Mouse (Mus musculus) embryo, embryonic 10 days (tissue): ENCODE measurements around the gene Rufy4.

Experiments
- DNase-seq: peaks from one replicate; pipeline ENCODE4 v3.0.0-alpha.2; 2015; ENCODE audit warnings: low spot score

The Rufy4 gene

DNA sequence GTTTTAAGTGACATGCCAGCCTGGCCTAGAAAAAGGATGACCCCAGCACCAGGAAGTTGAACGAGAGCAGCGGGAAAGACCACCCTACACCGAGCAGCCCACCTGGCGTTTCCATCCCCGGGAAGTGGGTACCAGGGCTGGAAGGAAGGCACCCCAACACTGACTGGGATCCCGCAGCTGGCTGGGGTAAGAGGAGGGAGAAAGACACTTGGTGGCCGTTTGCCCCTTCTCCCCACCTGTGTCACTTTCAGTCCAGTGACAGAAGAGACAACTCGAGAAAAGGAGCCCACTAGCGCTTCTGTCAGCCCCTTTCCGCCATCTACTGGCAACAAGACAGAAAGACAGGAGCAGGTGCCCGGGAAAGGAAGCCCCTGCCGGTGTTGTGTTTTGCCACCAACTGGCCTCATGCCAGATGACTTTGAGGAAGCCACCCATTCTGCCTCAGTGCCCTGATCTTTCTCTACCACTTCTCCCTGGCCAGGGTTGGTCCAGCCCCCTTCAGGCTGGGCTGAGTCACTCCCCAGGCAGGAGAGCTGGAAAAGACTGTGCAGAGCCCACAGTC lies at the start of gene Rufy4:
Gene Rufy4 (plus strand): TSS at position 551 of the 562 bp plus-strand sequence.
- peak; percentile 83 for DNase-seq

DNA sequence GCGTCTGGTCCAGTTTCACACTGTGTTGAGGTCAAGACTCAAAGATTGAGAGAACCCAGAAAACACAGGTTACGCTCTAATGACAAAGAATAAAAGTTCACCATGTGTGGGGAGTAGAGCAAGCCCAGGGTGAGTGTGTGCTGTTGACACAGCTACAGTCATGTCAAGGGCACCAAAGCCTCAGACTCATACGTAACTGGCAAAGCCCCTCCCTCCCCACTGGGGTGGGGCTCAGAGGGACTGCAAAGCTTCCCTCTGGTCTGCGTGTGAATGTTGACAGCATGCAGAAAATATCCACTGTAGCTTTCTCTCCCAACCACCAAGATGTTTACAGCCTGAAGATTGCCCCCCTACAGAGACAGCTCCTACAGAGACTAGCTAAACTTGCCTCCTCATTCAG lies 49.1 kb upstream of the Rufy4 start:
- no peak for DNase-seq

DNA sequence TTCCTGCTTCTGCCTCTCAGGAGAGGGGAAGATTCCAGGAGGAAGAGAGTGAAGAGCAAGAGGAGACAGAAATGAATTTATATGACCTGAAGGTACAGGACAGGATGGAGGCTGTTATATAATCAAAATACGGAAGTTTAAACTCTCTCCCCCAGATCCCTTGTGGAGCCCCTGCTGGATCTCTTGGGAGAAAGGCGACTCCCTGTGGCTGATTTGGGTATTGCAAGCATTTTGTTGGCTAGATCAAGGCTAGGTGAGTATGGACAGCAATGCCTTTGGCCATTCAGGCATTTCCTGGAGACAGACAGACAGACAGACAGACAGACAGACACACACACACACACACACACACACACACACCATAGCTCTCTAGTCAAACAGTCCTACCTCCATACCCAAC lies 48.0 kb upstream of the Rufy4 start:
- peak; percentile 74 for DNase-seq

DNA sequence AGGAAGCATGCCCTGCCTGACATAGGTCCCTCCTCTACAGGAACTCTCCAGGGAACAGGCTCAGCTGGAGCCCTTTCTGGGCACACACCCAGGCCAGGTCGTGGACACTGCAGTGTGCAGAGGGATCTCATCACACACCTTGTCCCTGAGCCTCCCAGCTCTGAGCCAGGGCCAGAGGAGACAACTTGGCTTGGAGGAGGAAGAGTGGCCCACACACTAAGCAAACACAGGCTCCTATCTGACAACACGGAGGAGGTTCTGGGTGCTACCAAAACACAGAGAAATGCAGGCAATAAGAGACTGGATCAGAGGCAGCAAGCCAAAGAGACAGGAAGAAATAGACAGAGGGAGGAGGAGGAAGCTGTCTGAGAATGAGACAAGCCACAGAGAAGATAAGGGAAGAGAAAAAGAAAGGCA lies 43.8 kb upstream of the Rufy4 start:
- DNase-seq, result no peak

DNA sequence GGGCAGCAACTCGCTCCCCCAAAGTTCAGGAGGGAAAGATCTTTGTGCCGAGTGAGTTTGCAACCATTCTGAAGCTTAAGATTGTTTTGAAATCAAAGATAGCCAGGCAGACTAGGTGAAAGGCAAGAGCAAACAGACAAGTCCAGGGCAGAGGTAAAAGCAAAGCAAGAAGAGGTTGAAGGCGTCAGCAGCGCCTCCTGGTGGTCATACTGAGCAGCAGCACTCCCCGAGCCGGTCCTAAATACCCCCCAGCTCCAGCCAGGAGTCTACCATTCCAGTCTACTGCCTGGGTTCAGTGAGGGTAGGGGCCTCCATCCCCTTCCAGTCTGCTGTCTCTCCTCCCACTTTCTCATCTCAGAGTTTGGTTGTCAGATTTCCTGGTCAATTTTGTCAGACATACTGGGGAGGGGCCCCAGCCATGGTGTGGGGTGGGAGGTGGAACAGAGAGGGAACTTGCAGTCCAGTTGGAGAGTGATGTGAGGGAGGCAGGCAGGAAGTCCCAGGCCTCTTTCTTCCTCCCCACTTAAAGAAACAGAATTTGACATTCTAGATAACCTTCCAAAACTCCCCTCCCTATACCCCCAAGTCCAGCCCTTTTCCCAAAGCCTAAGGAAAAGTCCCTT lies 42.4 kb upstream of the Rufy4 start:
- peak; percentile 87 for DNase-seq

DNA sequence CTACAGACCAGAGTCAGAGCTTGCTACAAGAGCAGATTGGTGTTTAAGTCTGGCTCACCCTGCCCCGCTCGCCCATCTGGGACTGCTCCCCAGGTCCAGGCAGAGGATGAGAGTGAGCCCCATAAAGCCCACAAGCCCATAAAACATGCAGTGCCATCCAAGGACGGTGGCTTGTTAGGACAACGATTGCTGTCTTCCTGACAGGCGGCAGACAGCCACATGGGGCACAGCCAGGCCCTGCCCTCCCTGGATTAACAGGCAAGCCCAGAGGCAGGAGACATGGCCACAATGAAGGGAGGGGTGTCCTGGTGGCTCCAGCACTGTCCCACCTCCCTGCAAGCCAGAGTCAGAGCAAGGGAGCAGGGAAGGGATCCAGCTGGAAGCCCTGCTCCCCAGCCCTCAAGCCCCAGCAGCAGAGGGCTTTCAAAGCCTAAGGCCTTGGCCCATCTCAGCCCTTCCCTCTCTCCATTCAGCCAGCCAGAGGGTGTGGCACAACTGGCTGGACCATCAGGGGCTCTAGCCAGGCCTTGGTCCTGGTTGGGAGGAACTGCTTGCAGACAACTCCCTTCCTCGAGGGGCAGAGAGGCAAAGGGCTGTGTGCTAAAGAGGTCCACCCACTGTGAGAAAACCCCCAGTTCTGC lies 41.2 kb upstream of the Rufy4 start:
- no peak for DNase-seq

DNA sequence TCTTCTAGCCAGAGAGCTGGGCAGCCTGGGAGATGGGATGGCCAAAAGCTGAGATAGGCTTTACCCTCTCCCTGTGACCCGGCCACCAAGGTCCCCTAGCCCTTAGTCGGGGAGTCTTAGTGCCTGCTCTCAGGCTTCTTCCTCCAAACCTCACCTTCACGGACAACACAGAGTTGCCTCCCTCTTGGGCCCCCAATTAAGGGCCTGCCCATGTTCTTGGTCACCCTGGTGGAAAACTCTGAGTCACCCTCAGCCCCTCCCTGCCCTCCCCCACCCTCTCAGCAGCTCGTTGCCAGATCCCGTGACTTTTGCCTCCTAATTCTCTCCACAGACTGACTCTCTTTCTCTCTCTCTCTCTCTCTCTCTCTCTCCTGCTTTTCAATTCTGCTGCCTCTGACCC lies 40.6 kb upstream of the Rufy4 start:
- DNase-seq, result no peak

DNA sequence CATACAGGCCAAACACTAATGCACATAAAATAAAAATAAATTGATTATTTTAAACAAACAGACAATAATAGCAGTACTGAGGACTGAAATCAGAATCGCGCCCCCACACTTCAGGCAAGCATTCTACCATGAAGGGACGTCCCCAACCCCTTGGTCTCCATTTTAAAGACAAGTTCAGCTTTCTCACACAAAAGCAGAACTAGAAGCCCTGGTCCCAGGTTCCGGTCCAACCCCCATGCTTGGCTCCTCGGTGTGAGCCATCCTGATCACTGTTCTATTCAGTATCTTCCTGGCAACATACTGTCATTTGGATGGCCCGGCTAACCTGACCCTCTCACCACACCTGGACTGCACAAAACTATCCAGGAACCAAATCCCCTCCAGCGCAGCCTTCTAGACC lies 39.8 kb upstream of the Rufy4 start:
- DNase-seq, result no peak

DNA sequence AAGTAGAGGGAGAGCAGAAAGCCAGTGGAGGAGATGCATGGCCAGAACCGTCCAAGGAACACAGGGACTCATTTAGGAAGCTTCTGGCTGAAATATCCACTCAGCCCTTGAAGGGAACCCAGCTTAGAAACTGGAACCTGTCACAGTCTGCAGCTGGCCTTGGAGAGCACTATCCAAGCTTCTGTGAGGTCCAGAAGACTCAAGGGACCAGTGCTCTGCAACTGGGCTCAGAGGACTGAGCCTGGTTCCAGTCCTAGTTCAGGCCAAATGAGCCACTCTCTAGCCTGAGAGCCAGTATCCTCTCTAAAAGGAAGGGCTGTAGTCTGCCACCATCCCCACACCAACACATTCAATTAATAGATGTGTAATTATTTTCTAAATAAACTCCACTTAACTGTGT lies 36.8 kb upstream of the Rufy4 start:
- DNase-seq, result no peak

DNA sequence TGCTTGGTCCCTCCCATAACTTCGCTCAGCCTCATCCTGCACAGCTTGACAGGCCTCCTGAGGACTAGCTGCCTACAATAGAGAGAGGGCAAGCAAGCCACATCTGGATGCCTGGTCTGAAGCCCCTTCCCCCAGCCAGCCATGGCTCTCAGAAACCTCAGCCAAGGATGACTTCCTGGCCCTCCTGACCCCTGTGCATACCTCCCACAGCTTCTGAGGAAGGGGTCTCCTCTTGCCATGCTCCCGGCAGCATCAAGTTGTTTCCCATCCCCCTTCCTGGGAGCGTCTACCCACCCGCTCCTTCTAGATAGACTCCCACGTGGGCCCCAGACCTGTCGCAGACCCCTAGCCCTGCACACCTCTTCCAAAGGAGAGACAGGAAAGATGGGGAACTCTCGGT lies 35.0 kb upstream of the Rufy4 start:
- peak; percentile 64 for DNase-seq

DNA sequence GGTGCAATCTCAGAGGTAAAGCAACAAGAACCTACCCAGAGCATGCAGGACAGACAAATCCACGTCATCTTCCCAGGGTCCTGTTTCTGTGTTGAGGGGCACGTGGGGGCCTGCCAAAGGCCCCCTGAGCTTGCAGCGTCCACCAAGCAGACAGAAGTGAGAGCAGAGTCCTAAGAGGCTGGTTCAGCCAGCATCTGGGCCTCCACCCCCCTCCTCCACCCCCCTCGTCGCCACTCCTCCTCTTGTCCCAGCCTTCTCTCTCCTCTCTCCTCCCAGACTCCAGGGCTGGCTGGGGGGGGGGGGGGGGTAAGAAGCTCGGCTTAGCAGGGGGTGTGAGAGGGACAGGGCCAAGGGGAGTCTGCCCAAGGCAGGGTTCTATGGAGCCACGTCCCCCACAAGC lies 34.2 kb upstream of the Rufy4 start:
- DNase-seq, result no peak

DNA sequence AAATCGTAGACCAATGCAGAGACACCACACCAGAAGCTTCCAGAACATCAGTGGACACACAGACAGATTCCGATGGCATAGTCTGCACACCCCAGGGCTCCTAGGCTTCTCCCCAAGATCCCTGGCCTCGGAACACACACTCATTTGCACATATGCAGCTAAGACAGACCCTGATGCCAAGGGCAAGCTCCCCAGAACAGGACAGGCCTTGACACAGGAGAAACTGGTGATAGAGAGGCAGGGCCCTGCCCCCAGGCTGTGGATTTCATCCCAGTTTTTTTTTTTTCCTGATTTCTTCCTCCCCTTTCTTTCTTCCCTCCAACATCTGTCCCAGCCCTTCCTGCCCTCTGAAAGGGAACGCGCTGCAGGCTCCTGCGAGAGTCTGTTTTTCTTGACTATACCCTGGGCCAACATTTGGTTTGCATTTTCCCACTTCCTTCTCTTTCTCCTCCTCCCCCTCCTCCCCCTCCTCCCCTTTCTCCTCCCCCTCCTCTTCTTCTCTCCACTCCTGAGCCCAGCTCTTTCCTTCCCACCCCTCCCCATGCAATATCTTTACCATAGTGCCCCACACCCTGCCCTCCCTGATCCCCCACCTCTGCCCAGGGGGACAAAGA lies 33.6 kb upstream of the Rufy4 start:
- DNase-seq, result peak; percentile 72

DNA sequence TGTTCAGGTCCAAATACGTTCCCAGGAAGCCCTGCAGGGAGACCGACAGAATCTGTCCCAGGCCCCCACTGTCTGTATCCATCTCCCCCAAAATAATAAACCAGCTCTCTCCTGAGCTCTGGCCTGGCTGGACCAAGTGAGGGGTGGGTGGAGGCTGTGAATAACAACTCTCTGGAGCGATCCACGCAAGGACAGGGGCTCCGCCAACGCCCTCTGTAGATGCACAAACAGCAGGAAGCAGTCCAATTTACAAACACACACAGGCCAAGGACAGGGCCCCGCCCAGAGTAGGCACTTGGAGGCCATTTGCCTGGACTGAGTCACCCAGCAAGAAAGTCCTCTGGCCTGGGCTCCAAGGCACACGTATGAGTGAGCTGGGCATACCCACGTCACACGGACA lies 33.1 kb upstream of the Rufy4 start:
- no peak for DNase-seq

DNA sequence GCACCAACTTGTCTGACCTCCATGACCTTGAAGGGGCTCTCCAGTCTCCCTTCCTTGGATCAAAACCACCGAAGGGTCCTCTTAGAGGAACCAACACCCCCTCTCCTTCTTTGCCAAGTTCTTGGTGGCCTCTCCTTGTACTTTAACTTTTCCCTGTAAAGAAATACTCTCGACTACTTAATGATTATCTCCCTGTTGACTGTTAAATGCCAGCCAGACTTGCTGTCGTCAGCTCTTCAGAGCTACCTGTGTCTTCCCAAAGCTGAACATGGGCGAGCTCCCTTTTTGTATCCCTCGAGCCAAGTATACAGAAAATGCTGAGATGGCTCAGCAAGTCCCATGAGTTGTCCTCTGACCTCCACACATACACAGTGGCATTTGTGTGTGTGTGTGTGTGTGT lies 31.9 kb upstream of the Rufy4 start:
- no peak for DNase-seq

DNA sequence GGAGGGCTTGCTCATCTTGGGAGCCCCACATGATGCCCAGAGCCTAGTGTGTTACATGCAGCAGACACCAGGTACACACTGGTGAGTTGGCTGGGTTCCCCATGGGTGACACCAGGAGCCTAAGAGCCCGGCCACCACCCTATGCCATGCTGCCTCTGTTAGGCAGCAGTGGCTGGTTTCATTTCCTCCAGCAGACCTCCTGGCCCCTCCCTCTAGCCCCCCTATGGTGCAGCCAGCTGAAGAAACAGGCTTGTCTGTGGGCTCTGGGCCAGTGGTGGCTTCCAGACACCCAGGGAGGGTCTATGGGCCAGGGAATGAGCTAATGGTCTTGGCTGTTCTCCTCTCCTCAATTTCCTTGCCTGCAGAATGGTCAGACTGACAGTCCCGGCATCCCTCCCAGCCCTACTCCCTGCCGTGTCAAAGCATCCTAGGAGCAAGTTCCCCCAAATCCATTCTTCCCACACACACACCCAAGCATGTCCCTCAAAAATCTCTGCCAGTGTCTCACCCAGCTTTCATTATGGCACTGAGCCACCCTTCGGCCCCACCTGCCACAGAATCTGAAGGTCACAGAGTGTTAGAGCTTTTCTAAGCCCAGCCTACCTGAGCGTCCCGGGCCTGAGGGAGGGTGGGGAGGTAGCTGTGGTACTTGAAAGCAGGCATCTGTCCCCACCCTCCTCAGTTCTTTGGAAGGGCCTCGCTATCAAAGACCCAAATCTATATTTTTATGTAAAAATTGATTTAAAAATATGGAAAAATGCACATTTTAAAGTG lies 30.7 kb upstream of the Rufy4 start:
- DNase-seq, result peak; percentile 49

DNA sequence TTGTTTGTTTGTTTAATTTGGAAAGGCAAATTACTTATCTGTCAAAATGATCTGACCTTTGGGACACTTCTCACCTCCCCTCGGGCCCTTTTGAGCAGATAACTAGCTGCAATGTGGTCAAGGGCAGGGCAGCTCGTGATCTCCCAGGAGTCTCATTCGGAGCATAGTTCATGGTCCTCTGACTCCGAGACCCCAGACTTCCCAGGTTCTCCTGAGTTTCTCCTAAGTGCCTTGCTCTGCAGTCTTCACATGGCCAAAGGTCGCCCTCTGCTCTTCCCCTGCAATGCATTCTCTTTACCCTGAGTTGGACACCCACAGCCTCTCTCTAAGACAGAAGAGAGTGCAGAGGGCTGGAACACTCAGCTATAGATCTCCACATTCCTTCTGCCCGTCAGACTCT lies 30.0 kb upstream of the Rufy4 start:
- no peak for DNase-seq

DNA sequence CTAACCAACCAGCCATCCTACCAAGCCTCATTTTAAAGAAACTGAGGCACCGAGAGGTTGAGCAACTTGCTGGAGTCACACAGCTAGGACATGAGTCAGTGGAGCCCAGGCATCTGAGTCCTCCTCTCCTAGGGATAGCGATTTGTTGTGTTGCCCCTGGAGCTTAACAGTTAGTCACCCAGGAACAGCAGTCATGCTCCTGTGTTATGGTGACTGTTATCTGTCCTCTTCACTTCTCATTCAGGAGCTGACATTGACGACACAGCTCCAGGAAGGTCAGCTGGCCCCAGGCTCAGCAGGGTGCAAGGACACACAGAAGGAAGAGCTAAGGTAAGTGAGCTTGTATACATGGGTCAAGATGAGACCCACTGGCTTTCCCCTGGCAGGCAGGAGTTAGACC lies 29.6 kb upstream of the Rufy4 start:
- no peak for DNase-seq

DNA sequence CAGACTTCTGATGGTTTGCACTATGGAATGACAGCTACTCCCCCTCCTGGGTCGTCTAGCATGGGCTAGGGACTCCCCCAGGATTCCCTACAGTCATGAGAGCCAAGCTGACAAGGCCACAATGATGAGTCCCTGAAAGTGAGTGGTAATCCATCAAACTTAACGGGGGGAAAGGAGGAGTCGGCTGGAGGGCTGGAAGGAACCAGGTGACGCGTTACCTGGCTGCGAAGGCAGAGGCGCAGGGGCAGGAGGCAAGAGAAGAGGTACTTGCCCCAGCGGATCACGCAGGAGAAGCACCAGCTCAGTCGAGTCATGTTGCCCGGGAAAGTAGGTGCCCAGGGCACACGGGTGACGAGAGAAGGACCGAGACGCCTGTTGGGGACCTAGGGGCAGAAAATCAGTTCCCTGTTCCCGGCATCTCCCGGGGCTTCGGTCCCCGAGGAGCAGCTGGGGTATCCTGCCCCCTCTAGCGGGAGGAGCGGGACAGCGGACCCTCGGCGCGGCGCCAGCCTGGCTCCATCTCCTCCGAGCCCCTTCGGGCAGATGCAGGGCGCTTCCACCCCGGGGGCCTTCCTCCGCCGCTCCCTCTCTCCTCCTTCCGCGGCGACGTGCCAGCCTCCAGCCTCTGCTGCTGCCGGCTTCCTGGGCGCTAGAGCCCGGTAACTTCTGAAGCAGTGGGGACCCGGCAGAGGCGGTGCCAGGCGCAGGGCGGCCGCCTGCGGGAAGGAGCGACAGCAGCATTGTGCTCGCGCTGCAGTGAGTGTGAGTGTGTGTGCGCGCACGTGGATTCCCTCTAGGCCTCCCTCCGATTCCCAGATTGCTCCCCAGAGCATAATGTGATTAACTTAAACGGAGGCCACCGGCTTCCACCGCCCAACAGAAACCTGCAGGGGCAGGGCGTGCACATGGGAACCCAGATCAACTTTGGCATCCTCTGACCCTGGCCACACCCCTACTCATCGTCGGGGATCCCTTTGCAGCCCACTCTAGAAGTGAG lies 27.0 kb upstream of the Rufy4 start:
- peak; percentile 79 for DNase-seq

DNA sequence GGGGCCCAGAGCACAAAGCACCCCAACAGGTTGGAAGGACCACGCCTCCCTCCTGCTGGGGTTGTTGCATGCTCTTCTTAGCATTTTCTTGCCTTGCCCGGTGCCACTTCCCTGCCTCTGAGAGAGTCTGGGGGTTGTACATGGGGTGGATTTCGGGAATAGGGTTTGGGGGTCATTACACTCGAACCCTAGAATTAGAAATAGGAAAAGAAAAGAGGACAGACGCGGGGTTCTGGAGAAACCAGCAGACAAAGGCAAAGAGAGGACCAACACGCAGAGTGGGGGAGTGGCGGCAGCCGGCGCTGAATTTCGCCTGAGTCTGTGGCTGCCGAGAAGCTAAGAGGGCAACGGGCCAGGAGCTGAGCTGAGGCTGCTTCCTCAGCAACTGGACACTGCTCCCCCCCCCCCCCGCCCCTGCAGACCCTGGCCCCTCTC lies 26.3 kb upstream of the Rufy4 start:
- peak; percentile 60 for DNase-seq

DNA sequence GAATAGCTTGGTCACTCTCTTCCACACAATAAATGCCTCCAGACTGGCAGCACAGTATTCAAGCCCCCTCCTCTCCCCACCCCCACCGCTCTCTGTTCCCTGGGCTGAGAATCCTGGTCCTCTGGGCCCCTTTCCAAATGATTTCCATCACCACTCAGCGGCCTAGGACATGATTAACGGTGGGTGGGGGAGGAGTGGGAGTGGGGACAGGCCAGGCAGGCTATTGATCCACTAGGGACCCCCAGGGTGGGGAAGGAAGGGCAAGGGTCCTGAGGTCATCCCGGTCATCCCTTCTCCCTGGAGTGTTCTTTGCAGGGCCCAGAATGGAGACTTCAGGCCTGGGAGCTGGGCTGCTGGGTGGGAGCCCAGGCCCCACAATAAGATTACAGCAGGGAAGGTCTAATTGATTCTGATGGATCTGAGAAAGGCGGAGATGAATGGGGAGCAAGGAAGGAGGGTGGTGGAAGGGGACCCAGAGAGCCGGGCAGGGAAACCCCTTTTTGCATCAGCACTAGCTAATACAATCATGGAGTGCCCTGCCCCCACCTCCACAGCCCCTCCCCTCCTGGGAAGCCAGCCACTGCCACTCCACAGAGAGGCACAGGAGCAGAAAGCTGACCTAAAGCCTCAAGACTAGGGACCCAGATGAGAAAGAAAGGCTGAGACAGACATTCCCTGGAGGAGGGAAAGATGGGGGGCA lies 21.5 kb upstream of the Rufy4 start:
- DNase-seq, result peak; percentile 62

DNA sequence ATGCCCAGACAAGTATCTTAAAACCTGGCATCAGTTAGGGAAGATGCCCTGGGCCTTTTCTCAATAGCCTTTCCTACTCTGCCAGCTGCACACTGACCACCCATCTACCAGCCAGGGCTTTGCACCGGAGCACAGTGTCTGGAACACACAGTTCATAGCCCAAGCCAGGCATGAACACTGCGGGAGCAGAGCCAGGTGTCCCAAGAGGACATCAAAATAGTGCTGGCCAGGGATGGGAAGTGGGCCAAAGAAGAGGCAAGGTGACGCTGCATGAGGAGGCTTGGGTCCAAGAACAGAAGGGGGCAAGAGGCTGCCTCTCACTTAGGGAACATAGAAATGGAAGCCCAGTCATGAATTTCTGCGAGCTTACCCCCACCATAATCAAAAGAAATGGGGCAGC lies 19.7 kb upstream of the Rufy4 start:
- no peak for DNase-seq
